Mouse (Mus musculus): Measurements from ENCODE around the gene Ap1m1. TPM values are rescaled to one million over a fixed set of nuclear protein-coding genes. Genes with fewer than 3 reads are reported as not detected.
A peak's percentile ranks its signal among the peaks of the same experiment; 100 is the strongest.

Gene Ap1m1
- polyA plus RNA-seq, 1 experiment = 97.4 TPM

DNA sequence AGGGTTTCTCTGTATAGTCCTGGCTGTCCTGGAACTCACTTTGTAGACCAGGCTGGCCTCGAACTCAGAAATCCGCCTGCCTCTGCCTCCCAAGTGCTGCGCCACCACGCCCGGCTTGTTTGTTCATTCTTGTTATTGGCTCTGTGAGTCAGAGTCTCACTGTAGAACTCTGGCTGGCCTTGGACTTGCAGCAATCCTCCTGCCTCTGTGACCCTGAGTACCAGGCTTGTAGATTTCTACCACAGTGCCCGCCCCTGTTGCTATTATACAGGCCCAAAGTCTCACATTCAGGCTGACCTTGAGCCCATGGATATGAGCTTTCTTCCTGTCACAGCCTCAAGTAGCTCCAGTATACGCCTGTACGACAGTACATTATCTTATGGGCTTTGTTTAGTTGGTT is 56.7 kb downstream of the Ap1m1 start:
- H3K36me3 ChIP-seq (ENCODE audit: control insufficient read depth, insufficient read depth, low read length) = no peaks in the 10 kb centered on the region
- peaks cover 9% of the 10 kb centered on the region for H3K4me1 ChIP-seq (ENCODE audit: control insufficient read depth, insufficient read depth, insufficient read length)
- no peak for TF ChIP-seq CTCF (IDR thresholded peaks at IDR 0.05; ENCODE audit: extremely low read depth, insufficient read depth, insufficient read length, insufficient replicate concordance)
- TF ChIP-seq POLR2A (IDR thresholded peaks at IDR 0.05; ENCODE audit: low read depth, low read length) = no peak
- 92% methylated on average over 8 of the region's 8 CpGs for WGBS
- no peaks in the 10 kb centered on the region for H3K27me3 ChIP-seq (ENCODE audit: control insufficient read depth, insufficient read depth, low read length)
- no peak for DNase-seq (ENCODE audit: low read depth in 1 of 2, low spot score in 2 of 2)
- no peak overlapping the region for H3K4me3 ChIP-seq (ENCODE audit: extremely low read depth, insufficient read depth, insufficient read length)
- H3K27ac ChIP-seq (ENCODE audit: insufficient read depth, low read length) = peak overlapping the region; percentile 32; the same call in 1 of the 2 replicates

DNA sequence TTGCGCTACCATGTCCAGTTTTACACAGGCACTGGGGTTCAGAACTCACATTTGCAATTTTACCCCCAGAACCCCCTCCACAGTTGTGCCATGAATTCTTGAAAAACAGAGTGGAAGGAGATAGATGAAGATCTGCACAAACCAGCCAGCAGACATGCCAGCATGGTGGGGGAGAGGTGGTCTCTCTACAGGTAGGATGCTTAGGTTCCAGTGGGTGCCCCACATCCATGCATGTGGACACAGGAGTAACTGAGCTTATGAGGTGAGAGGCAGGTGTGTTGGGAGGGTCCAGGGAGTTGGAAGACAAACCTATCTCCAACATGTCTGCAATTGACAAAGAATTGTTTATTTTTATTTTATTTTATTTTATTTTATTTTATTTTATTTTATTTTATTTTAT is 59.1 kb downstream of the Ap1m1 start:
- DNase-seq (ENCODE audit: low read depth in 1 of 2, low spot score in 2 of 2) = no peak
- no peak for TF ChIP-seq POLR2A (IDR thresholded peaks at IDR 0.05; ENCODE audit: low read depth, low read length)
- TF ChIP-seq CTCF (IDR thresholded peaks at IDR 0.05; ENCODE audit: extremely low read depth, insufficient read depth, insufficient read length, insufficient replicate concordance) = no peak
- 89% methylated on average over 1 of the region's 1 CpGs for WGBS
- no peaks in the 10 kb centered on the region for H3K36me3 ChIP-seq (ENCODE audit: control insufficient read depth, insufficient read depth, low read length)
- H3K27ac ChIP-seq (ENCODE audit: insufficient read depth, low read length) = no peak overlapping the region
- H3K27me3 ChIP-seq (ENCODE audit: control insufficient read depth, insufficient read depth, low read length) = no peaks in the 10 kb centered on the region
- peaks cover 18% of the 10 kb centered on the region for H3K4me1 ChIP-seq (ENCODE audit: control insufficient read depth, insufficient read depth, insufficient read length)
- H3K4me3 ChIP-seq (ENCODE audit: extremely low read depth, insufficient read depth, insufficient read length) = no peak overlapping the region

DNA sequence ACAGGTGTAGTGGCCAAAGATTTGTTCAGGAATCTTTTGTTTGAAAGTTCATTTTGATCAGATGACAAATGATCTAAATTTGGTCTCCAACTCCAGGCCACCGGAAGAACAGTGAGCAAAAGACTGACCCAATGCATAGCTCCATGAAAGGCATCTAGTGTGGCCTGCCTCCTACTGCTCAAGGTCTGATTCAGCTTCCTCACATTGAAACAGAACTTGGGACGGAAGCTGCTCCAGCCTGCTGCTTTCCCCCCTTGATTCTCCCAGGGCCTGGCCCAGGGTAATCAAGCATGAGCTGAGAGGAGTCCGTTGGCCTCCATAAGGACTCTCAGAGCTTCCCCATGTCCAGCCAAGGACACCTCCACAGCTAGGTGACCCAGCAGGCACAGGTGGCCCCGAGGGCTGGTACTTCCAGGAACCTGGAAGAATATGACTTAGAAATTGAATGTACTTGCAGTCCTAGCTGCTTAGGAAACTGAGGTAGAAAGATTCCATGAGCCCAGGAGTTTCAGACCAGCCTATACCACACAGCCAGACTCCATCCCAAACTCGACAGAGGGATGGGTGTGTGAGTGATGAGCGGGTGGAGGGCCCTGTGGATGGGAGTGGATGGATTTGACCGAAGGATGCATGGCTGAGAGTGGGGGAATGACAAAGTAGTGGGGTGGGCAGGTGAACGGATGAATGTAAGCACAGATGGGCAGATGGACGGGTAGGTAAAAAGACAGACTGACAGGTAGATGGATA is 61.0 kb downstream of the Ap1m1 start:
- Histone ChIP-seq H3K27ac (ENCODE audit: insufficient read depth, low read length) (no peak overlapping the region), H3K4me3 (ENCODE audit: extremely low read depth, insufficient read depth, insufficient read length) (no peak overlapping the region), H3K4me1 (ENCODE audit: control insufficient read depth, insufficient read depth, insufficient read length) (peaks cover 17% of the 10 kb centered on the region), H3K27me3 (ENCODE audit: control insufficient read depth, insufficient read depth, low read length) (no peaks in the 10 kb centered on the region), H3K36me3 (ENCODE audit: control insufficient read depth, insufficient read depth, low read length) (no peaks in the 10 kb centered on the region)
- DNase-seq (ENCODE audit: low read depth in 1 of 2, low spot score in 2 of 2) = no peak
- 87% methylated on average over 9 of the region's 9 CpGs for WGBS
- TF ChIP-seq POLR2A (IDR thresholded peaks at IDR 0.05; ENCODE audit: low read depth, low read length) (no peak), CTCF (IDR thresholded peaks at IDR 0.05; ENCODE audit: extremely low read depth, insufficient read depth, insufficient read length, insufficient replicate concordance) (no peak)

DNA sequence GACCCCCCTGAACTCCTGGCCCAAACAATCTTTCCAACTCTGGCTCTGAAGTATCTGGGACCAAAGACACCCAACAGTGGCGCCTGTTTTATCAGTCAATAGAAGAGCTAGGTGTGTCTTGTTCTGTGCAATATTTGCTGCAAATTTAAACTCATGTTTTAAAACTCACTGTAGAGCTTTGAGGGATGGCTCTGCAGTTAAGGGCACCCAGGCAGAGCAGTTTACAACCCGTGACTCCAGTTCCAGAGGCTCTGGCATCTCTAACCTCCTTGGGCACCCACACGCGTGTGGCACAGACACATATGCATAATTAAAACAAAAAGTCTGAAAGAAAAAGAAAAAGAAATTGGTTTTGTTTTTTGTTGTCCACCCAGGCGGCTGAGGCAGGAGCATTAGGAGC is 61.7 kb downstream of the Ap1m1 start:
- Histone ChIP-seq H3K27me3 (ENCODE audit: control insufficient read depth, insufficient read depth, low read length) (no peaks in the 10 kb centered on the region), H3K36me3 (ENCODE audit: control insufficient read depth, insufficient read depth, low read length) (no peaks in the 10 kb centered on the region), H3K4me3 (ENCODE audit: extremely low read depth, insufficient read depth, insufficient read length) (no peak overlapping the region), H3K27ac (ENCODE audit: insufficient read depth, low read length) (no peak overlapping the region), H3K4me1 (ENCODE audit: control insufficient read depth, insufficient read depth, insufficient read length) (peaks cover 16% of the 10 kb centered on the region; the same call in 1 of the 2 replicates)
- no peak for DNase-seq (ENCODE audit: low read depth in 1 of 2, low spot score in 2 of 2)
- WGBS = 93% methylated on average over 5 of the region's 5 CpGs
- no peak for TF ChIP-seq POLR2A (IDR thresholded peaks at IDR 0.05; ENCODE audit: low read depth, low read length)
- TF ChIP-seq CTCF (IDR thresholded peaks at IDR 0.05; ENCODE audit: extremely low read depth, insufficient read depth, insufficient read length, insufficient replicate concordance) = no peak

DNA sequence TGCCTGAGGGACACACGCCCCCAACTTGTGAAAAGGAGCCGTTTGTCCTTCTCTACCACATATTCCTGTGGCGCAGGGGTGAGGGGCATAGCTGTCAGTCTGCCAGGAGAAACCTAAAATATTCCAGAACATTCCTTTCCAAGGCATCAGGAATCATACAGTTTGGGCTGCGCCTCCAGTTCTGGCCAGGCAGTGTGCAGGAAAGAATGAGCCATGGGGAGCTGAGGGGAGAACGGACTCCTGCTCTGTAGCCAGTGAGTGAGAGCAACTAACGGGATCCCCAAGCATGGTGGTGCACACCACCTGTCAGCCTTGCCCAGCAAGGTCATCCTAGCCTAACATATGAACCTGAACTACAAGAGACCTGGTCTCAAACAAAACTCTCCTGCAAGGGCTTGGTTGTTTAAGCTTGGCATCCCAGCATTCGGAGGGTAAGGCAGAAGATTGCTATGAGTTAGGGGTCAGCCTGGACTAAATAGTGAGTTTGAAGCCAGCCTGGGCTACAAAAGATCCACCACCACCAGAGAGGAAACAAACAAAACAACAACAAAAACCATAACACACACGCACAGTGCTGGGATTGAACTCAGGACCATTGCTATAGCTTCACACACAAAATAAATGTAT is 63.3 kb downstream of the Ap1m1 start:
- Histone ChIP-seq H3K4me1 (ENCODE audit: control insufficient read depth, insufficient read depth, insufficient read length) (peaks cover 16% of the 10 kb centered on the region; the same call in 1 of the 2 replicates), H3K4me3 (ENCODE audit: extremely low read depth, insufficient read depth, insufficient read length) (no peak overlapping the region), H3K27me3 (ENCODE audit: control insufficient read depth, insufficient read depth, low read length) (no peaks in the 10 kb centered on the region), H3K27ac (ENCODE audit: insufficient read depth, low read length) (peak overlapping the region; percentile 76), H3K36me3 (ENCODE audit: control insufficient read depth, insufficient read depth, low read length) (no peaks in the 10 kb centered on the region)
- DNase-seq (ENCODE audit: low read depth in 1 of 2, low spot score in 2 of 2) = no peak
- no peak for TF ChIP-seq CTCF (IDR thresholded peaks at IDR 0.05; ENCODE audit: extremely low read depth, insufficient read depth, insufficient read length, insufficient replicate concordance)
- TF ChIP-seq POLR2A (IDR thresholded peaks at IDR 0.05; ENCODE audit: low read depth, low read length) = no peak
- WGBS = 46% methylated on average over 8 of the region's 8 CpGs

DNA sequence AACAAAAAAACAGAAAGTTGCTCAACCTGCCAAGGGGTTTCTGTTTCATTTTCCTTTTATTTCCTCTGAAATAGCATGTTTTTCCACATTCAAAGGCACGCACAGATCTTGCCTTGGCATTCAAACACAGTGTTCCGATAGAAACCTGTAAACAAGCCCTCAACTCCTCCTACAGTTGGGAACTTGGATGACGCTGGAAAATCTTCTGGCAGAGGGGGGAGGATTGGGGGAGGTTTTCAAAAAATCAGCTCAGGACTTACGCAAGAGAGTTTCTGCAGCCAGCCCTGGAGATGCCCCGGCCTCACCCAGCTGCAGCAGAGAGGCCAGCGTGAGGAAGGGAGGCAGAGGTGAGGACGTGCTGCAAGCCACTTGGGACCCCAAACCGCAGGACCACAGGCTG is 63.8 kb downstream of the Ap1m1 start:
- H3K27ac ChIP-seq (ENCODE audit: insufficient read depth, low read length) = peak overlapping the region; percentile 77

More for the DNA sequence above, 63.8 kb downstream of the Ap1m1 start:
- Histone ChIP-seq H3K36me3 (ENCODE audit: control insufficient read depth, insufficient read depth, low read length) (no peaks in the 10 kb centered on the region), H3K4me3 (ENCODE audit: extremely low read depth, insufficient read depth, insufficient read length) (peak overlapping the region; percentile 51), H3K27me3 (ENCODE audit: control insufficient read depth, insufficient read depth, low read length) (no peaks in the 10 kb centered on the region), H3K4me1 (ENCODE audit: control insufficient read depth, insufficient read depth, insufficient read length) (peaks cover 16% of the 10 kb centered on the region; the same call in 1 of the 2 replicates)
- DNase-seq (ENCODE audit: low read depth in 1 of 2, low spot score in 2 of 2) = peak in 1 of 2 experiments; percentile 37
- TF ChIP-seq CTCF (IDR thresholded peaks at IDR 0.05; ENCODE audit: extremely low read depth, insufficient read depth, insufficient read length, insufficient replicate concordance) (no peak), POLR2A (IDR thresholded peaks at IDR 0.05; ENCODE audit: low read depth, low read length) (no peak)
- WGBS = 3% methylated on average over 8 of the region's 8 CpGs

All from spleen, adult 2 months (tissue).